ENCODE assay signal across 14 mouse cellular contexts in genomic region chr17:79509281-79509680, GRCm38 (mm10).
DNase-seq lines count a peak whose midpoint lies in the region; ATAC-seq and TF ChIP-seq lines count a peak whose summit lies in the region.
"Had no signal": no experiment of that assay in that cellular context is flagged by ENCODE, and none has a peak within 500 bp of the region (broad histone marks: within the 10 kb centered on the region; RNA-seq: fewer than 3 reads in every experiment).

No protein-coding gene starts in this region.

- H3K79me2 ChIP-seq in liver, adult 2 months (ENCODE audit: control insufficient read depth, insufficient read depth, low read length): no peaks in the 10 kb centered on the region

- H3K9me3 ChIP-seq in forebrain, embryonic 14.5 days (replicated peaks; ENCODE audit: control insufficient read depth, low read length): no peaks in the 10 kb centered on the region
- H3K9me3 ChIP-seq in forebrain, embryonic 11.5 days (ENCODE audit: control insufficient read depth, low read length): no peaks in the 10 kb centered on the region
- H3K9me3 ChIP-seq: hindbrain, embryonic 13.5 days; limb, embryonic 13.5 days; neural tube, embryonic 13.5 days had no signal

- no peak for TF ChIP-seq POLR2A in liver, adult 2 months (IDR thresholded peaks at IDR 0.05; ENCODE audit: extremely low read depth, insufficient read depth, low read length)
- no peak for TF ChIP-seq POLR2A in small intestine, adult 2 months (IDR thresholded peaks at IDR 0.05; ENCODE audit: low read depth, low read length)

- no peak overlapping the region for H3K4me3 ChIP-seq in forebrain, embryonic 14.5 days (ENCODE audit: low read depth, low read length)
- no peak overlapping the region for H3K4me3 ChIP-seq in forebrain, embryonic 11.5 days (ENCODE audit: low read depth, low read length)
- no peak overlapping the region for H3K4me3 ChIP-seq in liver, adult 2 months (ENCODE audit: insufficient read depth, low read depth, low read length)
- no peak overlapping the region for H3K4me3 ChIP-seq in small intestine, adult 2 months (ENCODE audit: low read depth, low read length)
- H3K4me3 ChIP-seq: erythroblast, embryonic 14.5 days; hindbrain, embryonic 13.5 days; limb, embryonic 13.5 days; neural tube, embryonic 13.5 days had no signal

- H3K4me1 ChIP-seq in forebrain, embryonic 14.5 days (ENCODE audit: control insufficient read depth, insufficient read depth, low read length): no peaks in the 10 kb centered on the region
- H3K4me1 ChIP-seq in forebrain, embryonic 11.5 days (replicated peaks; ENCODE audit: control insufficient read depth, insufficient read depth, low read length): no peaks in the 10 kb centered on the region
- H3K4me1 ChIP-seq in liver, adult 2 months (ENCODE audit: control insufficient read depth, insufficient read depth, low read length): no peaks in the 10 kb centered on the region
- H3K4me1 ChIP-seq in small intestine, adult 2 months (ENCODE audit: control insufficient read depth, insufficient read depth, insufficient read length, low read length): no peaks in the 10 kb centered on the region
- H3K4me1 ChIP-seq: hindbrain, embryonic 13.5 days had no signal

- 66% methylated on average over 8 of the region's 8 CpGs for WGBS in forebrain, embryonic 14.5 days
- 87% methylated on average over 8 of the region's 8 CpGs for WGBS in forebrain, embryonic 11.5 days
- WGBS in liver, adult 2 months: 75% methylated on average over 8 of the region's 8 CpGs
- WGBS in small intestine, adult 2 months: 72% methylated on average over 8 of the region's 8 CpGs

- H3K9ac ChIP-seq in forebrain, embryonic 14.5 days (ENCODE audit: low read length): no peak overlapping the region
- no peak overlapping the region for H3K9ac ChIP-seq in forebrain, embryonic 11.5 days (ENCODE audit: low read length)
- H3K9ac ChIP-seq in liver, adult 2 months (ENCODE audit: low read depth, low read length): no peak overlapping the region
- H3K9ac ChIP-seq: hindbrain, embryonic 13.5 days; limb, embryonic 13.5 days; neural tube, embryonic 13.5 days had no signal

- no peak overlapping the region for H3K4me2 ChIP-seq in forebrain, embryonic 14.5 days (ENCODE audit: low read length)
- no peak overlapping the region for H3K4me2 ChIP-seq in forebrain, embryonic 11.5 days (ENCODE audit: low read depth, low read length, severe bottlenecking)
- H3K4me2 ChIP-seq: hindbrain, embryonic 13.5 days; limb, embryonic 13.5 days; neural tube, embryonic 13.5 days had no signal

- no peak for TF ChIP-seq CTCF in liver, adult 2 months (IDR thresholded peaks at IDR 0.05; ENCODE audit: low read depth, low read length)
- no peak for TF ChIP-seq CTCF in small intestine, adult 2 months (IDR thresholded peaks at IDR 0.05; ENCODE audit: extremely low read depth, insufficient read length, insufficient replicate concordance, low read depth, low read length)

- no peaks in the 10 kb centered on the region for H3K36me3 ChIP-seq in forebrain, embryonic 14.5 days (ENCODE audit: control insufficient read depth, insufficient read depth, low read length)
- H3K36me3 ChIP-seq in forebrain, embryonic 11.5 days (ENCODE audit: control insufficient read depth, insufficient read depth, low read length): no peaks in the 10 kb centered on the region
- no peaks in the 10 kb centered on the region for H3K36me3 ChIP-seq in liver, adult 2 months (ENCODE audit: control insufficient read depth, insufficient read depth, low read length)
- no peaks in the 10 kb centered on the region for H3K36me3 ChIP-seq in small intestine, adult 2 months (ENCODE audit: control insufficient read depth, insufficient read depth, low read length)
- H3K36me3 ChIP-seq: hindbrain, embryonic 13.5 days; limb, embryonic 13.5 days; neural tube, embryonic 13.5 days had no signal

- no peaks in the 10 kb centered on the region for H3K27me3 ChIP-seq in forebrain, embryonic 14.5 days (replicated peaks; ENCODE audit: control insufficient read depth, insufficient read depth, low read length)
- no peaks in the 10 kb centered on the region for H3K27me3 ChIP-seq in forebrain, embryonic 11.5 days (ENCODE audit: control insufficient read depth, insufficient read depth, low read length)
- no peaks in the 10 kb centered on the region for H3K27me3 ChIP-seq in liver, adult 2 months (ENCODE audit: control insufficient read depth, insufficient read depth, low read length)
- no peaks in the 10 kb centered on the region for H3K27me3 ChIP-seq in small intestine, adult 2 months (ENCODE audit: control insufficient read depth, insufficient read depth, low read length)
- H3K27me3 ChIP-seq: hindbrain, embryonic 13.5 days; limb, embryonic 13.5 days; neural tube, embryonic 13.5 days had no signal

- H3K27ac ChIP-seq in forebrain, embryonic 14.5 days (ENCODE audit: low read depth, low read length): no peak overlapping the region
- H3K27ac ChIP-seq in forebrain, embryonic 11.5 days (ENCODE audit: low read depth, low read length): no peak overlapping the region
- no peak overlapping the region for H3K27ac ChIP-seq in liver, adult 2 months (replicated peaks; ENCODE audit: insufficient read depth, low read depth, low read length)
- peak overlapping the region; percentile 46; the same call in 1 of the 2 replicates for H3K27ac ChIP-seq in small intestine, adult 2 months (ENCODE audit: insufficient read depth, low read depth, low read length)
- H3K27ac ChIP-seq: hindbrain, embryonic 13.5 days; limb, embryonic 13.5 days; macrophage; neural tube, embryonic 13.5 days had no signal

- no peak for ATAC-seq in forebrain, embryonic 14.5 days
- no peak for ATAC-seq in forebrain, embryonic 11.5 days (replicated peaks; ENCODE audit: low FRiP score)

- DNase-seq in forebrain, embryonic 14.5 days (ENCODE audit: low spot score): peak; percentile 24
- DNase-seq in forebrain, embryonic 11.5 days (ENCODE audit: low spot score): no peak
- peak; percentile 4 for DNase-seq in liver, adult 2 months (ENCODE audit: extremely low read depth, low read depth, low spot score)
- no peak for DNase-seq in liver
- peak; percentile 48 for DNase-seq in kidney, postnatal 14 days
- no peak for DNase-seq in right cerebral cortex, postnatal 10 days (ENCODE audit: low spot score in 2 of 2)
- no peak for DNase-seq in Muller cell, postnatal 12 days (ENCODE audit: inconsistent ontology term)
- DNase-seq: adrenal gland, postnatal 25 days had no signal

Comparison
In these comparisons a context has a peak if more than half of its experiments do, and no peak if none do; other contexts are left out.
1. DNase-seq: peak in forebrain, embryonic 14.5 days (single experiment), liver, adult 2 months (single experiment) and kidney, postnatal 14 days (single experiment); none in forebrain, embryonic 11.5 days (single experiment), liver (single experiment), right cerebral cortex, postnatal 10 days (0 of 2) and Muller cell, postnatal 12 days (single experiment).